Mouse (Mus musculus) kidney, postnatal 0 days (tissue): ENCODE data around the gene Sfi1. TPM values are rescaled to one million over a fixed set of nuclear protein-coding genes. Genes with fewer than 3 reads are reported as not detected.
A peak's percentile ranks its signal among the peaks of the same experiment; 100 is the strongest.
"Not testable (repeated sequence)": the region's sequence is repeated elsewhere in the genome, so short reads cannot be mapped to it uniquely, and the experiment has no call there.

ENCODE experiments used
- ATAC-seq: fragments of 200-750 bp; cut with Nextera tagmentation; replicated peaks from 2 replicates; pipeline ENCODE4 v1.8.0; 2017; ENCODE audit warnings: low read depth, moderate number of reproducible peaks, moderate TSS enrichment, moderate library complexity; ENCODE audit not compliant: low FRiP score
- DNase-seq: peaks from one replicate; pipeline ENCODE4 v3.0.0-alpha.2; 2016; ENCODE audit warnings: low spot score
- H3K27ac ChIP-seq: fragments of 300-500 bp; sonication (generic); 2 replicates; pipeline ENCODE4 v1.5.1; 2014; ENCODE audit warnings: mild to moderate bottlenecking
- H3K27me3 ChIP-seq: fragments of 300-500 bp; sonication (generic); 2 replicates; pipeline ENCODE4 v1.6.1; 2014; ENCODE audit warnings: low read length, mixed read lengths; ENCODE audit not compliant: insufficient read depth
- H3K36me3 ChIP-seq: fragments of 300-500 bp; sonication (generic); 2 replicates; pipeline ENCODE4 v1.6.1; 2014; ENCODE audit warnings: low read length, mixed read lengths; ENCODE audit not compliant: insufficient read depth
- H3K4me1 ChIP-seq: fragments of 300-500 bp; sonication (generic); replicated peaks from 2 replicates; pipeline ENCODE4 v1.6.1; 2014; ENCODE audit warnings: antibody characterized with exemption, low read length, mixed read lengths; ENCODE audit not compliant: insufficient read depth
- H3K4me2 ChIP-seq: fragments of 300-500 bp; sonication (generic); 2 replicates; pipeline ENCODE4 v1.6.1; 2014; ENCODE audit warnings: mild to moderate bottlenecking, low read length, moderate library complexity, mixed read lengths
- H3K4me3 ChIP-seq: fragments of 300-500 bp; sonication (generic); replicated peaks from 2 replicates; pipeline ENCODE4 v1.5.1; 2014; ENCODE audit warnings: low read depth, low read length
- H3K9ac ChIP-seq: fragments of 300-500 bp; sonication (generic); 2 replicates; pipeline ENCODE4 v1.6.1; 2014; ENCODE audit warnings: low read depth, low read length
- H3K9me3 ChIP-seq: fragments of 300-500 bp; sonication (generic); replicated peaks from 2 replicates; pipeline ENCODE4 v1.6.1; 2016; ENCODE audit warnings: low read length, inconsistent platforms, mixed read lengths
- CTCF ChIP-seq: IDR thresholded peaks from 2 replicates; pipeline ENCODE4 v1.5.1; 2016; ENCODE audit warnings: antibody characterized with exemption, low read depth, mild to moderate bottlenecking, moderate library complexity
- WGBS: fragments of 180-500 bp; shearing (Covaris S2); extraction: QIAGEN DNeasy Blood & Tissue Kit; methylation state at CpG from one replicate; pipeline ENCODE4 v1.1.7; 2014; 5-methylcytosine and 5-hydroxymethylcytosine counted together
- polyA plus RNA-seq: library from polyadenylated mRNA; unstranded; fragments of >200 nt; fragmentation: Nextera tagmentation; extraction: Ambion mirVana; gene quantifications from 2 replicates; pipeline ENCODE4 v1.2.1, GENCODE M21; 2015

Gene Sfi1
- polyA plus RNA-seq, 1 experiment from 2014 or later, result 7.4 TPM

GRCm38 (mm10) chr11:3125922-3126321 lies 67.3 kb downstream of the Sfi1 start:
- 83% methylated on average over 2 of the region's 4 CpGs for WGBS
- DNase-seq, H3K4me2 ChIP-seq, H3K9ac ChIP-seq, ATAC-seq, H3K4me1 ChIP-seq, H3K36me3 ChIP-seq, H3K27ac ChIP-seq, H3K27me3 ChIP-seq, H3K4me3 ChIP-seq, H3K9me3 ChIP-seq: not testable (repeated sequence)

GRCm38 (mm10) chr11:3124932-3125810 lies 68.1 kb downstream of the Sfi1 start:
- not testable (repeated sequence) for H3K4me3 ChIP-seq, H3K9ac ChIP-seq, H3K4me2 ChIP-seq, ATAC-seq, H3K27ac ChIP-seq, DNase-seq, H3K9me3 ChIP-seq, H3K27me3 ChIP-seq, H3K36me3 ChIP-seq, H3K4me1 ChIP-seq
- peak; percentile 39 for TF ChIP-seq CTCF
- WGBS, result 82% methylated on average over 22 of the region's 22 CpGs

- ATAC-seq, result no peak
- Histone ChIP-seq H3K27me3 (no peaks in the 10 kb centered on the region), H3K4me1 (no peaks in the 10 kb centered on the region), H3K9ac (no peak overlapping the region), H3K4me3 (no peak overlapping the region), H3K36me3 (no peaks in the 10 kb centered on the region), H3K9me3 (peaks cover 4% of the 10 kb centered on the region; the same call in 1 of the 2 replicates), H3K27ac (no peak overlapping the region), H3K4me2 (no peak overlapping the region)
- DNase-seq, result no peak
- WGBS, result 67% methylated on average over 3 of the region's 3 CpGs
- TF ChIP-seq CTCF, result no peak
Observed at GRCm38 (mm10) chr11:3114403-3114802, 78.9 kb downstream of the Sfi1 start.

- no peak overlapping the region for H3K9ac ChIP-seq
- H3K36me3 ChIP-seq, result no peaks in the 10 kb centered on the region
- no peak overlapping the region for H3K4me3 ChIP-seq
- H3K4me1 ChIP-seq, result no peaks in the 10 kb centered on the region
- H3K9me3 ChIP-seq, result peaks cover 26% of the 10 kb centered on the region
- no peak for TF ChIP-seq CTCF
- H3K27ac ChIP-seq, result no peak overlapping the region
- no peak for ATAC-seq
- DNase-seq, result no peak
- 89% methylated on average over 3 of the region's 3 CpGs for WGBS
- no peaks in the 10 kb centered on the region for H3K27me3 ChIP-seq
- no peak overlapping the region for H3K4me2 ChIP-seq
Observed at GRCm38 (mm10) chr11:3106154-3106553, 87.1 kb downstream of the Sfi1 start.

GRCm38 (mm10) chr11:3105261-3105731 lies 88.0 kb downstream of the Sfi1 start:
- no peak for TF ChIP-seq CTCF
- Histone ChIP-seq H3K9me3 (peaks cover 26% of the 10 kb centered on the region), H3K4me1 (no peaks in the 10 kb centered on the region), H3K27ac (no peak overlapping the region), H3K9ac (no peak overlapping the region), H3K27me3 (no peaks in the 10 kb centered on the region), H3K4me3 (no peak overlapping the region), H3K4me2 (no peak overlapping the region), H3K36me3 (no peaks in the 10 kb centered on the region)
- WGBS, result 92% methylated on average over 21 of the region's 21 CpGs
- ATAC-seq, result no peak
- DNase-seq, result no peak

- DNase-seq, ATAC-seq, H3K36me3 ChIP-seq, H3K4me3 ChIP-seq, H3K4me2 ChIP-seq, H3K27me3 ChIP-seq, H3K4me1 ChIP-seq, H3K9ac ChIP-seq, H3K27ac ChIP-seq: not testable (repeated sequence)
- 89% methylated on average over 20 of the region's 20 CpGs for WGBS
- peaks cover 30% of the 10 kb centered on the region for H3K9me3 ChIP-seq
Observed at GRCm38 (mm10) chr11:3104501-3105260, 88.6 kb downstream of the Sfi1 start.
